Mouse (Mus musculus): ENCODE measurements around the gene Usp34. TPM values are rescaled to one million over a fixed set of nuclear protein-coding genes. Genes with fewer than 3 reads are reported as not detected.
"Not testable (repeated sequence)": the region's sequence is repeated elsewhere in the genome, so short reads cannot be mapped to it uniquely, and the experiment has no call there.

Gene Usp34
- total and polyA plus RNA-seq, 2 experiments from 2014 or later, result 26.7 to 95.2 TPM

DNA sequence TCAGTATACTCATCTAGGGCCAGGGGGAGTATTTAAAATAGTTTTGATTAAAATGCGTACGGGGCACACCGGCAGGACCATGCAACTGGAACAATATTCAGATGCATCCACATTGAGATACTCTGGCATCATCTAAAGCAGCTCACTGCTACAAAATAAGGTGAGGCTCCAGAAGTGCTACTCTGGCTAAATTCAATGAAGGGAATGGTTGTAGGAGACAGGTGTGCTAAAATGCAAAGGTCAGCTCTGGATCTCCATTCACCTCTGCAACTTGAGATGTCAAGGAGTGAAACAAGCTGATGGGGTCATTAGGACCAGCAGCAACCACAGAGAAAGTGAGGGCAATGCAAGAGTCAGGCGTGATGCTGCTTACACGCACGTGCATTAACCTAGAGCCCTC is 188.5 kb downstream of the Usp34 start:
- no peak overlapping the region for H3K27ac ChIP-seq
- H3K9me3 ChIP-seq (ENCODE audit: low read length), result no peaks in the 10 kb centered on the region
- H3K27me3 ChIP-seq (ENCODE audit: insufficient read depth, low read length), result no peaks in the 10 kb centered on the region
- ATAC-seq, result no peak
- no peak for TF ChIP-seq CTCF (IDR thresholded peaks at IDR 0.05; ENCODE audit: low read depth)
- no peak for DNase-seq (ENCODE audit: low spot score)
- no peak overlapping the region; the same call in 1 of the 2 replicates for H3K4me2 ChIP-seq (ENCODE audit: low read depth, low read length)
- H3K36me3 ChIP-seq (ENCODE audit: insufficient read depth, low read length), result peaks cover 38% of the 10 kb centered on the region
- H3K4me1 ChIP-seq (ENCODE audit: insufficient read depth, low read length), result peaks cover 13% of the 10 kb centered on the region
- H3K4me3 ChIP-seq (ENCODE audit: low read length), result no peak overlapping the region
- WGBS, result 94% methylated on average over 6 of the region's 6 CpGs
- no peak overlapping the region for H3K9ac ChIP-seq (replicated peaks; ENCODE audit: low read length)

DNA sequence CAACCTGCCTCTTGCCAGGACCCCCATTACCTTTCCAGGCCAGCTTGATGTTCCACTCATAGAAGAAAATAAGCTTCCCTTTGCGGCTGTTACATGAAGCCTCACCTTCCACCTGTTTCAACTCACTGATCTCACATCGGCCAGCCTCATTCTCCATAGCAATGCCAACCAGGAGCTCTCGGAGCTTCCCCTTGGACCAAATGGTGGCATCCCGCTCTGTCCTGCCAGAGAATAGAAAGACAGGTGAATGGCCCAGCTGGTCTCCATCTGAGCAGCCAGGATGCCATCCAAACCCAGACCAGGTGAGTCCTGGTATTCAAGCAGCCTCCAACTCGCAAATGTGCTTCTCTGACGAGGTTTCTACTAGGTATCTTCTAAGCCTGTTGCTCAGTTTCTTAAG is 190.0 kb downstream of the Usp34 start:
- no peaks in the 10 kb centered on the region for H3K27me3 ChIP-seq (ENCODE audit: insufficient read depth, low read length)
- peaks cover 24% of the 10 kb centered on the region for H3K36me3 ChIP-seq (ENCODE audit: insufficient read depth, low read length)
- DNase-seq (ENCODE audit: low spot score) (peak; percentile 8), ATAC-seq (no peak)
- no peak for TF ChIP-seq CTCF (IDR thresholded peaks at IDR 0.05; ENCODE audit: low read depth)
- no peaks in the 10 kb centered on the region for H3K9me3 ChIP-seq (ENCODE audit: low read length)
- peak overlapping the region; percentile 85 for H3K9ac ChIP-seq (replicated peaks; ENCODE audit: low read length)
- H3K4me3 ChIP-seq (ENCODE audit: low read length), result peak overlapping the region; percentile 75
- 31% methylated on average over 6 of the region's 6 CpGs for WGBS
- peaks cover 13% of the 10 kb centered on the region for H3K4me1 ChIP-seq (ENCODE audit: insufficient read depth, low read length)
- peak overlapping the region; percentile 97 for H3K27ac ChIP-seq
- peak overlapping the region; percentile 78 for H3K4me2 ChIP-seq (ENCODE audit: low read depth, low read length)

DNA sequence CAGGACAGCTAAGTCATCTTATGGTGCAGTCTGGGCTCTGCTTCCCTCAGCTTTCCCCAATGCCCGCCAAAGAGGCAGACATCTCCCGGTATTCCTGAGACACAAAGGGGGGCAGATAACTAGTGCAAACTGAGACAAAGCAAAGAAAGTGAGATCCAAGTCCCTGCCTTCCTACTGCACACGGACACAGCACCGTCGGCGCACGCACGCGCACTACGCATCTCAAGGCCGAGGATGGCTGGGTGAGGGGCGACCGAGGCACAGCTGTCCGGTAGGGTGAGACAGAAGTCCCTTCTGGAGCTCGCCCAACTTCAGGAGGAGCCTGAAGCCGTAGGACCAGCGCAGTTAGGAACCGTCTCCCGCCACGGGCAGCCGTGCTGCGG is 190.6 kb downstream of the Usp34 start:
- ATAC-seq (peak; percentile 85), DNase-seq (ENCODE audit: low spot score) (peak; percentile 90)
- Histone ChIP-seq H3K27me3 (ENCODE audit: insufficient read depth, low read length) (no peaks in the 10 kb centered on the region), H3K9ac (replicated peaks; ENCODE audit: low read length) (peak overlapping the region; percentile 85), H3K27ac (peak overlapping the region; percentile 97), H3K9me3 (ENCODE audit: low read length) (no peaks in the 10 kb centered on the region), H3K4me2 (ENCODE audit: low read depth, low read length) (peak overlapping the region; percentile 78), H3K4me3 (ENCODE audit: low read length) (peak overlapping the region; percentile 75), H3K4me1 (ENCODE audit: insufficient read depth, low read length) (peaks cover 13% of the 10 kb centered on the region), H3K36me3 (ENCODE audit: insufficient read depth, low read length) (peaks cover 19% of the 10 kb centered on the region)
- no peak for TF ChIP-seq CTCF (IDR thresholded peaks at IDR 0.05; ENCODE audit: low read depth)
- under 1% methylated on average over 22 of the region's 22 CpGs for WGBS

- TF ChIP-seq CTCF (IDR thresholded peaks at IDR 0.05; ENCODE audit: low read depth), result no peak
- H3K4me2 ChIP-seq (ENCODE audit: low read depth, low read length), result peak within 1 kb of the TSS; percentile 78
- under 1% methylated on average over 61 of the region's 66 CpGs for WGBS
- no peaks in the 10 kb centered on the region for H3K27me3 ChIP-seq (ENCODE audit: insufficient read depth, low read length)
- peak within 1 kb of the TSS; percentile 85 for H3K9ac ChIP-seq (replicated peaks; ENCODE audit: low read length)
- no peaks in the 10 kb centered on the region for H3K9me3 ChIP-seq (ENCODE audit: low read length)
- peak; percentile 96 for ATAC-seq
- peak within 1 kb of the TSS; percentile 75 for H3K4me3 ChIP-seq (ENCODE audit: low read length)
- H3K27ac ChIP-seq, result peak within 1 kb of the TSS; percentile 97
- peaks cover 13% of the 10 kb centered on the region for H3K4me1 ChIP-seq (ENCODE audit: insufficient read depth, low read length)
- H3K36me3 ChIP-seq (ENCODE audit: insufficient read depth, low read length), result peaks cover 13% of the 10 kb centered on the region
- peak; percentile 96 for DNase-seq (ENCODE audit: low spot score)
Measured at GRCm38 (mm10) chr11:23497718-23498509, 191.2 kb downstream of the Usp34 start, which contains the start of gene Ahsa2. TSS of gene Ahsa2 (minus strand) at chr11:23498030.

- Histone ChIP-seq H3K27ac (peak overlapping the region; percentile 97), H3K4me3 (ENCODE audit: low read length) (peak overlapping the region; percentile 75), H3K4me2 (ENCODE audit: low read depth, low read length) (peak overlapping the region; percentile 78), H3K36me3 (ENCODE audit: insufficient read depth, low read length) (peaks cover 7% of the 10 kb centered on the region), H3K9ac (replicated peaks; ENCODE audit: low read length) (peak overlapping the region; percentile 85), H3K4me1 (ENCODE audit: insufficient read depth, low read length) (peaks cover 13% of the 10 kb centered on the region), H3K9me3 (ENCODE audit: low read length) (no peaks in the 10 kb centered on the region), H3K27me3 (ENCODE audit: insufficient read depth, low read length) (no peaks in the 10 kb centered on the region)
- WGBS, result 32% methylated on average over 5 of the region's 5 CpGs
- TF ChIP-seq CTCF (IDR thresholded peaks at IDR 0.05; ENCODE audit: low read depth), result no peak
- ATAC-seq (no peak), DNase-seq (ENCODE audit: low spot score) (peak; percentile 4)
Measured at GRCm38 (mm10) chr11:23498609-23499008, 191.9 kb downstream of the Usp34 start.

DNA sequence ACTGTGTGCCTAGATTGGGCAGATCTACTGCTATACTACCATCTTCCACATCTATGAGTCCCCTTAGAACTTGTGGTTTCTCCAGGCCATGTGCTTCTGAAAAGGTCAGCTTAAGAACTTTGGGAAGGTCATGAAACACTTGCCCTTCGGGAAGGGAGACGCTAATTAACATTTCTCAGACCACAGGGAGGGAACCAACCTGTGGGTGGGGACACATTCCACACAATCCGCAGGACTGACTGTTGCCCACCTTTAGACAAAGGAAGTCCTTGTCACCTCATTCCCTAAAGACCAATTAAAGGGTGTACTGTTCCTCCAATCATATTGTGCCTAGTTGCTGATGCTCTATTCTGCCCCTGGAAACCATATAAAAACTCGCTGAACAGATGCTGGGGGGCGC is 198.1 kb downstream of the Usp34 start:
- not testable (repeated sequence) for H3K9me3 ChIP-seq (ENCODE audit: low read length); H3K4me2 ChIP-seq (ENCODE audit: low read depth, low read length); ATAC-seq; H3K27ac ChIP-seq; H3K36me3 ChIP-seq (ENCODE audit: insufficient read depth, low read length); H3K27me3 ChIP-seq (ENCODE audit: insufficient read depth, low read length); H3K4me1 ChIP-seq (ENCODE audit: insufficient read depth, low read length); H3K9ac ChIP-seq (replicated peaks; ENCODE audit: low read length); H3K4me3 ChIP-seq (ENCODE audit: low read length); DNase-seq (ENCODE audit: low spot score)
- WGBS, result 86% methylated on average over 5 of the region's 5 CpGs

GRCm38 (mm10) chr11:23514785-23515184 is 208.1 kb downstream of the Usp34 start:
- not testable (repeated sequence) for H3K27ac ChIP-seq; DNase-seq (ENCODE audit: low spot score); H3K9ac ChIP-seq (replicated peaks; ENCODE audit: low read length); H3K4me3 ChIP-seq (ENCODE audit: low read length); ATAC-seq; H3K27me3 ChIP-seq (ENCODE audit: insufficient read depth, low read length); H3K4me2 ChIP-seq (ENCODE audit: low read depth, low read length); H3K9me3 ChIP-seq (ENCODE audit: low read length); H3K4me1 ChIP-seq (ENCODE audit: insufficient read depth, low read length); H3K36me3 ChIP-seq (ENCODE audit: insufficient read depth, low read length)
- WGBS, result 63% methylated on average over 4 of the region's 4 CpGs
